Mouse (Mus musculus) ES-Bruce4 (cell line): ENCODE results near the gene Dnmt3a. TPM values are rescaled to one million over a fixed set of nuclear protein-coding genes. Genes with fewer than 3 reads are reported as not detected.

Experiments
- H3K27ac ChIP-seq: 2 replicates; pipeline ENCODE4 v1.5.1; 2012; ENCODE audit warnings: low read length, inconsistent platforms; ENCODE audit not compliant: insufficient read depth
- H3K27me3 ChIP-seq: 2 replicates; pipeline ENCODE4 v1.6.1; 2012; ENCODE audit warnings: mild to moderate bottlenecking, low read length, inconsistent platforms; ENCODE audit not compliant: control insufficient read depth, poor library complexity, insufficient read depth, severe bottlenecking
- H3K36me3 ChIP-seq: 2 replicates; pipeline ENCODE4 v1.6.1; 2012; ENCODE audit warnings: inconsistent platforms, mild to moderate bottlenecking, low read length, moderate library complexity; ENCODE audit not compliant: control insufficient read depth, poor library complexity, insufficient read depth, severe bottlenecking
- H3K4me1 ChIP-seq: one replicate; pipeline ENCODE4 v1.8.1; 2011; ENCODE audit warnings: low read length; ENCODE audit not compliant: control insufficient read depth, insufficient read depth
- H3K4me3 ChIP-seq: 2 replicates; pipeline ENCODE4 v1.5.1; 2011; ENCODE audit warnings: low read depth, mild to moderate bottlenecking, low read length
- H3K9ac ChIP-seq: 2 replicates; pipeline ENCODE4 v1.6.1; 2012; ENCODE audit warnings: low read depth, mild to moderate bottlenecking, inconsistent platforms; ENCODE audit not compliant: poor library complexity, severe bottlenecking
- H3K9me3 ChIP-seq: replicated peaks from 2 replicates; pipeline ENCODE4 v1.6.1; 2012; ENCODE audit warnings: mild to moderate bottlenecking, low read length, inconsistent platforms; ENCODE audit not compliant: control insufficient read depth, poor library complexity, insufficient read depth, severe bottlenecking
- CTCF ChIP-seq: IDR thresholded peaks from one replicate; pipeline ENCODE4 v1.8.1; 2011; ENCODE audit warnings: low read depth, low read length
- EP300 ChIP-seq: IDR thresholded peaks from 2 replicates; pipeline ENCODE4 v1.6.1; 2011; ENCODE audit warnings: low read depth, low read length; ENCODE audit not compliant: insufficient read depth
- POLR2A ChIP-seq: IDR thresholded peaks from one replicate; pipeline ENCODE4 v1.8.1; 2011; ENCODE audit warnings: low read length; ENCODE audit not compliant: insufficient read depth
- polyA plus RNA-seq: library from polyadenylated mRNA; stranded (reverse); fragments of >200 nt; gene quantifications from 2 replicates; pipeline ENCODE4 v1.2.4, GENCODE M21; 2011; ENCODE audit warnings: low read depth; ENCODE audit not compliant: missing spikeins, insufficient read depth, insufficient read length

The Dnmt3a gene
- polyA plus RNA-seq, 1 experiment: 31.9 TPM

GRCm38 (mm10) chr12:3907008-3907407 lies 101.2 kb downstream of the Dnmt3a start:
- Histone ChIP-seq H3K9ac (no peak overlapping the region), H3K4me3 (no peak overlapping the region), H3K4me1 (peaks cover 3% of the 10 kb centered on the region), H3K36me3 (peaks cover 14% of the 10 kb centered on the region), H3K9me3 (no peaks in the 10 kb centered on the region), H3K27me3 (no peaks in the 10 kb centered on the region), H3K27ac (no peak overlapping the region)
- TF ChIP-seq CTCF: no peak
- no peak for TF ChIP-seq EP300
- no peak for TF ChIP-seq POLR2A

- H3K9ac ChIP-seq: no peak overlapping the region
- no peaks in the 10 kb centered on the region for H3K27me3 ChIP-seq
- no peak for TF ChIP-seq EP300
- TF ChIP-seq CTCF: no peak
- TF ChIP-seq POLR2A: no peak
- H3K4me1 ChIP-seq: peaks cover 3% of the 10 kb centered on the region
- H3K9me3 ChIP-seq: no peaks in the 10 kb centered on the region
- H3K36me3 ChIP-seq: peaks cover 10% of the 10 kb centered on the region; the same call in 1 of the 2 replicates
- H3K27ac ChIP-seq: no peak overlapping the region
- no peak overlapping the region for H3K4me3 ChIP-seq
Observed at GRCm38 (mm10) chr12:3907418-3907817, 101.6 kb downstream of the Dnmt3a start.

- Histone ChIP-seq H3K4me1 (peaks cover under 1% of the 10 kb centered on the region), H3K36me3 (peaks cover 5% of the 10 kb centered on the region; the same call in 1 of the 2 replicates)
Observed at GRCm38 (mm10) chr12:3910466-3911093, 104.8 kb downstream of the Dnmt3a start.

GRCm38 (mm10) chr12:3911831-3912348 lies 106.1 kb downstream of the Dnmt3a start:
- Histone ChIP-seq H3K4me1 (no peaks in the 10 kb centered on the region), H3K27me3 (no peaks in the 10 kb centered on the region), H3K36me3 (peaks cover 3% of the 10 kb centered on the region; the same call in 1 of the 2 replicates), H3K4me3 (no peak overlapping the region), H3K27ac (no peak overlapping the region), H3K9me3 (no peaks in the 10 kb centered on the region), H3K9ac (no peak overlapping the region)
- no peak for TF ChIP-seq CTCF
- TF ChIP-seq EP300: no peak

More at GRCm38 (mm10) chr12:3910466-3911093, 104.8 kb downstream of the Dnmt3a start:
- no peaks in the 10 kb centered on the region for H3K9me3 ChIP-seq
- no peak overlapping the region for H3K4me3 ChIP-seq
- no peak for TF ChIP-seq POLR2A
- no peak for TF ChIP-seq CTCF
- TF ChIP-seq EP300: no peak
- no peak overlapping the region for H3K27ac ChIP-seq
- no peaks in the 10 kb centered on the region for H3K27me3 ChIP-seq
- no peak overlapping the region for H3K9ac ChIP-seq

- Histone ChIP-seq H3K4me1 (peaks cover 4% of the 10 kb centered on the region), H3K9ac (no peak overlapping the region), H3K4me3 (no peak overlapping the region), H3K36me3 (no peaks in the 10 kb centered on the region), H3K27me3 (no peaks in the 10 kb centered on the region), H3K9me3 (no peaks in the 10 kb centered on the region), H3K27ac (no peak overlapping the region)
- TF ChIP-seq POLR2A (no peak), CTCF (no peak), EP300 (no peak)
Observed at GRCm38 (mm10) chr12:3915852-3916251, 110.0 kb downstream of the Dnmt3a start.

- Histone ChIP-seq H3K36me3 (no peaks in the 10 kb centered on the region), H3K9ac (no peak overlapping the region), H3K4me3 (no peak overlapping the region), H3K4me1 (peaks cover 4% of the 10 kb centered on the region), H3K9me3 (no peaks in the 10 kb centered on the region), H3K27me3 (no peaks in the 10 kb centered on the region), H3K27ac (no peak overlapping the region)
- no peak for TF ChIP-seq POLR2A
- TF ChIP-seq EP300: no peak
- no peak for TF ChIP-seq CTCF
Observed at GRCm38 (mm10) chr12:3917668-3918341, 112.0 kb downstream of the Dnmt3a start.
